Mouse (Mus musculus): ENCODE results near the gene Zbtb34. TPM values are rescaled to one million over a fixed set of nuclear protein-coding genes. Genes with fewer than 3 reads are reported as not detected.
A peak's percentile ranks its signal among the peaks of the same experiment; 100 is the strongest.

The Zbtb34 gene
- total RNA-seq, 4 experiments from 2014 or later: 3.5 to 4.5 (median 3.9) TPM

GRCm38 (mm10) chr2:33401217-33401616, 29.9 kb downstream of the Zbtb34 start:
- DNase-seq (ENCODE audit: low spot score in 2 of 2): no peak

- DNase-seq (ENCODE audit: low spot score in 2 of 2): no peak
These were observed 30.6 kb downstream of the Zbtb34 start for GRCm38 (mm10) chr2:33400541-33400940.

DNA sequence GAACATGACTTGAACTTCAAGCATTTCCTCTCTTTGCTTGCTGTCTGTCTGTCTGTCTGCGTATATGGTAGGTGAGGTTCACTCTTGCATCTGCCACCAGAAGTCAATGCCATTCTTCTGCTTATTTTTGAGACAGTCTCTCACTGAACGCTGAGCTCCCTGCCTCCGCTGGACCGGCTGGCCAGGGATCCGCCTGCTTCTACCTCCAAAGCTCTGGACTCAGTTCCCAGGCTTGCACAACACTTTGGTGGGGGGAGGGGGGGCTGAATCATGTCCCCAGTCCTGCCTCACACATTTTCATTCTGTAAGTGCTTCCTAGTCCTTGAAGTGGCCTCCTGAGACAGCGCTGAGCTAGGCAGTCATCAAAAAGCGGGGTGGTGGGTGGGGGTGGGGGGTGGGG, 32.0 kb downstream of the Zbtb34 start:
- no peak for DNase-seq (ENCODE audit: low spot score in 2 of 2)

GRCm38 (mm10) chr2:33397036-33397435, 34.1 kb downstream of the Zbtb34 start:
- no peak for DNase-seq (ENCODE audit: low spot score in 2 of 2)

DNA sequence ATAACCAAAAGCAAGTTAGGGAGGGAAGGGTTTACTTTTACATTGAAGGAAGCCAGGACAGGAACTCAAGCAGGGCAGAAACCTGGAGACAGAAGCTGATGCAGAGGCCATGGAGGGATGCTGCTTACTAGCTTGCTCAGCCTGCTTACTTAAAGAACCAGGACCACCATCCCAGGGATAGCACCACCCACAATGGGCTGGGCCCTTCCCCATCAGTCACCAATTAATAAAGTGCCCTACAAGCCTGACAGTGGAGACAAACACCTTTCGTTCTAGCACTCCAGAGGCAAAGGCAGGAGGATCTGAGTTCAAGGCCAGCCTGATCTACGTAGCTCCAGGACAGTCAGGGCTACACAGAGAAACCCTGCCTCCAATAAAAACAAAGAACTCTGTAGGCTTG, 36.1 kb downstream of the Zbtb34 start:
- no peak for DNase-seq (ENCODE audit: low spot score in 2 of 2)

DNA sequence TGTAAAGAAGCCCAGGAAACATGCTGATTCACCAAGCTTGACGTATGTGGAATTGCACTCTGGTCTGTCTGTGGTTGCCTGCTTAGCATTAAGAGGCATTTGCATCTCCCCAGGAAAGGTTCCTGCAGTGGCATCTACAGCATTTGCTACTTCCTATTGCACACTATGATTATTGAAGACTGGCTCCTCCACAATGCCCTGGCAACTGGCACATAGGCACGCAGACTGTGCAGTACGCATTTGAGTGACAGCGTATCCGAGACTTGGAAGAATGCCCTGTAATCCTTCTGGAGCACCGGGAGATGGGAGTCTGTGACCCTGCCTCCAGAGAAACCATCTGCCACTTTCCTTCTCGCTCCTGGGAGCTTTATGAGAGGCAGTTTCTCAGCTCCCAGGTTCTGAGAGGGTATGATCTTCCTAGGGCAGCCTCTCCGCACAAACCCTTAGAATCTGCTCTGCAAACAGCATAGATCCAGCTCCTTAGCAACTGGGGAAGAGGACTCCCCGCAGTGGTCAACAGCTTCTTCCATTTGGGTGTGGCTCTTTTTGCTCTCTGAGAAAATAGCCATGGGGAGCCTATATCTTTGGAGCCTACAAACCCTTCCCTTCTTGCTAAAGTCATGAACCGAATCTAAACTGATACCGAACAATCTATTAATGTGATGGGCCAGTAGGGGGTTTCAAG, 37.0 kb downstream of the Zbtb34 start:
- no peak for DNase-seq (ENCODE audit: low spot score in 2 of 2)

- no peak for DNase-seq (ENCODE audit: low spot score in 2 of 2)
These were observed 38.1 kb downstream of the Zbtb34 start for GRCm38 (mm10) chr2:33393021-33393420.

DNA sequence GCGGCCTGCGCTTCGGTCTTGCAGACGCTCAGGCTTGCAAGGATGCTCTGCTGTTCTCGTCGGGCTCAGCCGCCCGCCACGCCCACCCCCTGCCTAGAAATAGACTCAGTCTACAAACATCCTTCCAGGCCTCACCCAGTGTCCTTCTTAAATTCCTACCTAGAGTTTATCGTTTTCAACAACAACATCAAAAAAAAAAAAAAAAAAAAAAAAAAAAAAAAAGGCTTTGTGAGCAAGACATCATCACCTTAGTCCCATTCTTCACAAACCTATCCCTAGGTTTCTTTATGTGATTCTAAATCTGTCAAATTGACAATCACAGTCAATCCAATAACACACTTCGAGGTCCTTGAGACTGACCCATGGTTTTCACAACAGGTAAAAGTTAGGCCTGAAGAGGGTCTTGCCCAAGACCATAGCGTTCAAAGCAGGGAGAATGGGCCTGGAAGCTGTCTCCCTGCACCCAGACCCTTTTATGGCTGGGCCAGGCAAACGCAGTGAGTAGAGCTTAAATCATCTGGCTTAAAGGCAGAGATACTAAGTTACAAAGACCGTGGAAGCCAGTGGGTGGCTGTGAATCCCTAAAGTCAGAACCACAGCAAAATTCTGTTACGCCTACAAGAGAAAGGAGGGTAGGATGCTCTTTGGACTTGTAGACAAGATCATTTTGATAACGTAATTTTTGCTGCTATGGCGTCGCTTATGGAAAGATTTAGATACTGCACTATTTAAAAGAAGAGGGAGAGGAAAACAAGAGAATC, 59.3 kb downstream of the Zbtb34 start:
- no peak for DNase-seq (ENCODE audit: low spot score in 2 of 2)

DNA sequence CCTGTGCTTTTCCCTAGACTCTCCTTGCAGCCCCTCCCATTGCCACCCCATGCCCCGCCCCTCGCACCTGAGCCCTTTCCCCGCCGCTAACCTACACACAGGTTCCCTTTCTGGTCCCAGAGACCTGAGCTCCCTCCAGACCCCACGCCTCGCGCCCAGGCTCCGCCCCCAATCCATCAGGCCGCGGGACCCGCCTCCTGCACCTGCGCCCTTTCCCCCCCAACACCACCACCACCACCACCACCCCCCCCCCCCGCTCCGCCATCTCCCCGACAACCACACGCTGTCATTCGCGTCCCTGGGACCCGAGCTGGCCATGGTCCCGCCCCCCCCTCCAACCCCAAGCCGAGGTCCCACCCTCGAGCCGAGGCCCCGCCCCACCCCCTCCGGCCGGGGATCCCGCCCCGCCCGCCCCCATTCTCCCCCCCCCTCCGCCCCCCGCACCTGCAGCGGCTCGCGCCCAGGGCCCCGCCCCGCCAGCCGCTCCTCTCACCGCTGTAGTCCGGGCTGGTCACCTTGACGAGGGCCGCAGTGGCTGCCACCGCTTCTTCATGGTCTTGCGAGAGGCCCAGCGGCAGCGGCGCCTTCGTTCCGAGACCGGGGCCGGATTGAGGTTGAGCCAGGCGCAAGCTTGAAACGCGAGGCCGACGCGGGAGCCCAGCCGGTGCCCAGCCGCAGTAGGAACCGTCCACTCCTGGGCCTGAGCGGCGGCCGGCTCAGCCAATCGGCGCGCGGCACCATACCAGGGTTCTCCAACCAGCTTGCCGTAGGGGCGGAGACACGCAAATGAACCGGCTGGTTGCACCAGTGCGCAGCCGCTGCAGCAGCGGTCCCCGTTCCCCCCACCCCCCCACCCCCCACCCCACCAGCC, 60.1 kb downstream of the Zbtb34 start, which contains the start of gene Ralgps1:
Gene Ralgps1, minus strand, starts transcription at position 710 of the 871 bp plus-strand sequence.
- peak; percentile 96 to 97 for DNase-seq (ENCODE audit: low spot score in 2 of 2)

- DNase-seq (ENCODE audit: low spot score in 2 of 2): no peak
These were observed 60.8 kb downstream of the Zbtb34 start for GRCm38 (mm10) chr2:33370276-33370776.

DNA sequence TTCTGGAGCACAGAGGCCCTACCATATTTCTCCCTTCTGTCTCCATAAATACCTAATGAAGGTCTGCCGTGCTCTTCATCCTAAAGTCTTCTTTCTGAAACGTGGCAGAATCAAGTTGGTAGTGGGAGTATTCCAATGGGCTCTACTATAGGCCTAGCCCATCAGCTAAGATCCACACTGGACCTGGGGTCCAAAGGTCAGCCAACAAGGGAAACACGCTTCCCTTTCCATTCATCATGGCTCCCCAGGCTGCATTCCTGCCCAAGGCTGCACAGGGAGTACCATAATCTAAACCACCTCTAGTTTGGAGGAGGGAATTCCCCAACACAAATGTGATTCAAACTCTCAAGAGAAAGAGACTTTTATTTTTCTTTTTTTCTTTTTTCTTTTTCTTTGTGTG, 61.7 kb downstream of the Zbtb34 start:
- DNase-seq (ENCODE audit: low spot score in 2 of 2): no peak

DNA sequence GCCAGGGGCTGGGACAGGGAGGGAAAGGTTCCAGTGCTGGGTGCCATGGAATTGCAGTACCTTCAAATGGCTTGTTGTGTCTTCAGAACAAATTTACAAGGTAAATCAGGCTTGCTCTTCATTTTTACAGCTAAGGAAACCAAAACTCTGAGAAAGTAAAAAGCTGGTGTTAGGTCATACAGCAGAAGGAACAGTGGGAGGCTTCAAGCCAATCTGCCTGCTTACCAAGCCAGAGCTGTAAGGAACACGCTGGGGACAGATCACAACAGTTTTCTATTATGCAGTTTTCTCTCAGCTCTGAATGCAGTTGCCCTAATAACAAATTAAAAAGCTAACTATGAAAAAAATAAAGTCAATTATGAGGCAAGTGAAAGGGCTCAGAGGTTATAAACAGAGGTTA, 62.6 kb downstream of the Zbtb34 start:
- no peak for DNase-seq (ENCODE audit: low spot score in 2 of 2)

DNA sequence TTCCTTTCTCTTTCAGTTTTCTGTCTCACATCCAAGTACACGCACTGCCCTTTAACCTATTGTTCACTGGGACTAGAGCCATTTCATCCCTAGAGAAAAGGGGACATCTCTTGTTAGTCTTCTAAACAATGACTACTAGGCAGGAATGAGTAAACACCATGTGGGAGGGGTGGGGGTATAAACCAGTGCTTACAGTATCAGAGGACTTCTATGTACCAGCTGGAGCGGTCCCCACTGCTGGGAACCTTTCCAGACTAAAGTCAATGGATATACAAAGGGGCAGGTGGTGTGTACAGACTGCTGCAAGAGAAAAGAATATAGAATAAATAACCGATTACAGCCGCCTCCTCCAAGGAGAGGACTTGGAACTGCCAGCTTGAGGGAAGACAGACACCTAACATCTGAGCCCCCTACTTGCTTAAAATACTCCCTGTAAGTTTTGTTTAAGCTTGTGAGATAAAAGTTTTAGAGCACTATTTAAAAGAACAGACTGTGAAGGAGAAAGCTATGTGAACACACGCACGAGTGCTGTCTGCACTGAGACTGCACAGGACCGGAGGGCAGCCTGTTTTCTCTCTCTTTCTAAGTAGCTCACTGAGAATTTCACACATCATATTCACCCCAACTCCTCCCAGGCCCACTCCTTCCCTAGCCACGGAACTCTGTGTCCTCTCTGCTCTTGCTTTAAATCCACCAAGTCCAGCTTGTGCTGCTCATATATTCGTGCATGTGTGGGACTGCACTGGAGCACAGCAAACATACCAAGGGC, 65.2 kb downstream of the Zbtb34 start:
- DNase-seq (ENCODE audit: low spot score in 2 of 2): no peak

DNA sequence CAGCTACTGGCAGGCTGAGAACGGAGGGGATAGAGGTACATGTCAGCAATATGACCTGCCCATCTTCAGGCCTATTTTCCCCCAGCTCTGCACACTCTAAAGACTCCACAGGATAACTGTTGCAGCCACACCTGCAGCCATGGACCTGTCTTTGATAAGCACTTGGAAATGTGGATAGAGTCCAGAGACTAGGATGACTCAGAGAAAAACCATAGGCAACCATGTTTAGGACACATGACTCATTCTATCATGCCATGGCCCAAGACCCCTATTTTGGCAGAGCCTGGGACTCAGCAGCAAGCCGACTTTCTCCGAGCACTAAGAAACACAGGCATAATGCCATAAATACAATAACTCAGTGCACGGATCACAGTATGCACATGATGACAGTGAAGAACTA, 66.5 kb downstream of the Zbtb34 start:
- DNase-seq (ENCODE audit: low spot score in 2 of 2): no peak

GRCm38 (mm10) chr2:33363890-33364289, 67.2 kb downstream of the Zbtb34 start:
- no peak for DNase-seq (ENCODE audit: low spot score in 2 of 2)

GRCm38 (mm10) chr2:33361139-33361716, 69.9 kb downstream of the Zbtb34 start:
- no peak for DNase-seq (ENCODE audit: low spot score in 2 of 2)

- no peak for DNase-seq (ENCODE audit: low spot score in 2 of 2)
These were observed 70.6 kb downstream of the Zbtb34 start for GRCm38 (mm10) chr2:33360564-33360963.

- no peak for DNase-seq (ENCODE audit: low spot score in 2 of 2)
These were observed 71.9 kb downstream of the Zbtb34 start for GRCm38 (mm10) chr2:33359184-33359583.

DNA sequence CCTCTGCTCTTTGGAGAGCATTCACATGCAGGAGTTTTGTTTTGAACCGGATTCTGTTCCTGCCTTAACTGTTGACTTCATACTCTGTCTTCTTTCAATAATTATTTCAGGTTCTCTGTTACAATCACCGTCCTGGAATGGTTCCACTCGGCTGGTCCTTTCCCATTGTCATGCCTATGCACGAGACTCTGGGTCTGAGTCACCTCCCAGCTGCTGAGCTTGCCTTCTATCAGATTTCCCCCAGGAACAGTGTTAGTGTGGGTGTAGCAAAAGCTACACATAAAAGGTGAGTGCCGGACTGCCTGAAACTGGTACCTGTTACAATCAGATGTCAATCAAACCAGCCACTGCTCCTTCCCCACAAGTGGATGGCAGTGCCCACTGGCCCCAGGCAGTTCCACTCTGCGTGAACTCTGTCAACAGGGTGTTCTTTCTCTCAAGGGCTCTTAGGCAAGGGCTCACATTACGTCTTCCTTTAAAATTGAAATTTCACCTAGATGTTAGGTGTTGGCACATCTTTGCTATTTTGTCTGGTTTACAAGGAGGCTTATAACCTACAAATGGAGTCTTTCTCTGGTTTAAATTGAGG, 73.8 kb downstream of the Zbtb34 start:
- DNase-seq (ENCODE audit: low spot score in 2 of 2): no peak
